Mouse (Mus musculus): ENCODE measurements around the gene Plekhh3. TPM values are rescaled to one million over a fixed set of nuclear protein-coding genes. Genes with fewer than 3 reads are reported as not detected.
A peak's percentile ranks its signal among the peaks of the same experiment; 100 is the strongest.
"Not testable (repeated sequence)": the region's sequence is repeated elsewhere in the genome, so short reads cannot be mapped to it uniquely, and the experiment has no call there.

Gene Plekhh3
- total RNA-seq, 2 experiments from 2014 or later = 1.4 TPM; not detected in 1

DNA sequence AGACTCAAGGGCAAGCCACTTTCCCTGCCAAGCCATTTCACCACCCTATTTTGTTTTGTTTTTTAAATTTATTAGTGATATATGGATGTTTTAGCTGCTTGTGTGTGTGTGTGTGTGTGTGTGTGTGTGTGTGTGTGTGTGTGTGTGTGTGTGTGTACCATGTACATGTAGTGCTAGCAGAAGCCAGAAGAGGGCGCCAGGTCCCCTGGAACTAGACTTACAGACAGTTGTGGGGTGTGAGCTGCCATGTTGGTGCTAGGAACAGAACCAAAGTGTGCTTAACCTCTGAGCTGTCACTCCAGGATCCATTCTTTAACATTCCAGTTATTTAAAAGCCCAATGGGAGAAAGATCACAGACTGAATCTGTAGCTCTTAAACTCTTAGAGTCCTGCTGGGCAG, 44.1 kb downstream of the Plekhh3 start:
- ATAC-seq (replicated peaks; ENCODE audit: poor library complexity, severe bottlenecking) = no peak

- not testable (repeated sequence) for ATAC-seq (replicated peaks; ENCODE audit: poor library complexity, severe bottlenecking)
These were observed 46.1 kb downstream of the Plekhh3 start for GRCm38 (mm10) chr11:101125008-101125407.

DNA sequence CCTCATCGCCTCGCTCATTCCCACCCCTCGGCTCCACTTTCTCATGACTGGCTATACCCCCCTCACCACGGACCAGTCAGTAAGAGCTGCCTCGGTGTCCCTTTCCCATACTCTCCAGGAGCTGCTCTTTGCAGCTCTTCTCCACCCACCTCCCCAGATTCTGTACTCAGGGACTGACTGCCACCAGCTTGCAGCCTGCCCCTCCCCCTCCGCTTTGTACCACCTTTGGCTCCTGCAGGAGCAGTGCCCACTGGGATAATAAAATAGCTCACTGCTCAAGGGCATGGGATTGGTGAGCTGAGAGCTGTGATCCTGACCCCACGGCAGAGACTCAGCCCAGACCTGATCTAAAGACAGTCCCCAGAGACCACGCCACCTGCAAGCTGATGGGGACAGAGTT, 46.7 kb downstream of the Plekhh3 start:
- ATAC-seq (replicated peaks; ENCODE audit: poor library complexity, severe bottlenecking) = not testable (repeated sequence)

DNA sequence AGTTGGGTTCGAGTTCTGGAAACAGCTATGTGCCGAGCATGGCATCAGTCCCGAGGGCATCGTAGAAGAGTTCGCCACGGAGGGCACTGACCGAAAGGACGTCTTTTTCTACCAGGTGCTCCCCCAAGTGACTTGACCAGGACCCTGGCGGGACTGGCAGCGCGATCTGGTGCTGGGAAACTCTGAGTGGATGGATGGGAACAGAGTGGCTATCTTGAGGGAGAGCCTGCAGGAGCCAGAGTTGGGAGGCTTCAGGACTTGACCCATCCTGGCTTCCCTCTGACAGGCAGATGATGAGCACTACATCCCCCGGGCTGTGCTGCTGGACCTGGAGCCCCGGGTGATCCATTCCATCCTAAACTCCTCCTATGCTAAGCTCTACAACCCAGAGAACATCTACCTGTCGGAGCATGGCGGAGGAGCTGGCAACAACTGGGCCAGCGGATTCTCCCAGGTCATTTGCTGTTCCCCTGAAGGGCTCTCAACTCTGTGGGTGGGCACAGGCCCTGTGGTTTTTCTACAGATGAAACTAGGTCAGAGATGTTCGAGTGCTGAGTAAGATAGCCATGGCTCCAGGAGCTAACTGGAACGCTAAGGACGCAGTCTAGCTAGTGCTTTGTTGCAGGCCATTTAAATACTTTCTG, 50.5 kb downstream of the Plekhh3 start:
- ATAC-seq (replicated peaks; ENCODE audit: poor library complexity, severe bottlenecking) = no peak

DNA sequence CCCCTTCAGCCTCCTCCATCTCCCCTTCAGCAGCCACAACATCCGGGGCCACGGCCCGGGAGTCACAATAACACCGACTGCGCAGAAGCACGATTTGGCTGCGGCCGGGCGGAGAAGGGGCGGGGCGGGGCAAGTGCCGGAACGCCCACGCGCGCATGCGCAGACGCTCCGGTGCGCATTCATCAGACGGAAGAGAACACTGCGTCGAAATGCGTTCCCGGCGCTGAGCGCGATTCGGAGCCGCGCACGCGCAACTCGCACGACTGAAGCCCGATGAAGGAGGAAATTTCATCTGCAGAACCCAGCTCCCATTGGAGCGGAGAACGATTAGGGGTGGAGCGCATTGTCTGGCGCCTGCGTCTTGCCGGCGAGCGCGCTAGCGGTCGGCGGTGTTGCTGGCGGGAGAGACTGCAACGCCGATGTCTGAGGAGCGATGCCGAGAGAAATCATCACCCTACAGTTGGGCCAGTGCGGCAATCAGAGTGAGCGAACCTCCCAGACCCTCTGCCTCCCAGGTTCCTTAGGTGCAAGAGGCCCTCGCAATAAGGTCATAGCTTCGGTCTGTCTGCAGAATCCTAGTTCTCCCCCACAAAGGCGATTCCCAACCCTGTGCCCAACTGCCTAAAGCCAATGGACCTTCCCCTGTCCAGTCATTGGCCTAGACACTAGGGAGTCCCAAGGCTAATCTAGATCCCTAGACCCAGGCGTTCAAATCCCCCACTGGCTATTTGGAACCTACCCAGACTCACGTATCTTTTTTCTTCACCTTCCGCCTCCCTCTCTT, 51.2 kb downstream of the Plekhh3 start, which contains the start of the genes Retreg3 and Tubg1:
Gene Retreg3, minus strand, starts transcription at position 133 of the 784 bp plus-strand sequence.
Gene Tubg1, plus strand, starts transcription at position 178 of the 784 bp plus-strand sequence.
- ATAC-seq (replicated peaks; ENCODE audit: poor library complexity, severe bottlenecking) = peak; percentile 80

DNA sequence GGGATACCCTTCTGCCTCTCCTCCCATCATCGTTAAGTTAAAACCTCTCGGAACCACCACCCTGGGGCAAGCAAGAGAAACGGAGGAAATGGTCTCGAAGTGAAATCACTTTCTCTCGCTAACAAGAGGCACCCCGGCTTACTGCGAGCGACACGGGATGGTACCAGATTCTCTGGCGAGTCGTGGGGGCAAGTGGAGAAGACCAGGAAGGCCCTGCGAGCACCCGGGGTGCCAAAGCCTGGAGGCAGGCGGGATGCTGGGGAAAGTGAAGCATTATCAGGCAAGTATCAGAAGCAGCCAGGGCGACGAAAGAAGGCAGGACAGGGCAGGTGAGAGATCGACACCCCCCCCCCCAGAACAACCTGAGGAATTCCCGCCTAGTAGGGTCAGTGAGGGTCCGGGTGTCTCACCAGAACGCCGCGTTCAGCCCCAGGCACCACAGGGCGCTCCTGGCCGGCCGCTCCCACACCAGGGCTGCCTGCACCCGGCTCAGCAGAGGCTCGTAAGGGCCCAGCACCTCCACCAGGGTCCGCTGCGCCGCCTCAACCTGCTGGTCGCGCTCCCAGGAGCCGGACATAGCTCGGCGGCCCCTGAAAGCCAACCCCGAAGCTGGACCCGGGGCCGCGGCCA, 51.9 kb downstream of the Plekhh3 start:
- no peak for ATAC-seq (replicated peaks; ENCODE audit: poor library complexity, severe bottlenecking)

DNA sequence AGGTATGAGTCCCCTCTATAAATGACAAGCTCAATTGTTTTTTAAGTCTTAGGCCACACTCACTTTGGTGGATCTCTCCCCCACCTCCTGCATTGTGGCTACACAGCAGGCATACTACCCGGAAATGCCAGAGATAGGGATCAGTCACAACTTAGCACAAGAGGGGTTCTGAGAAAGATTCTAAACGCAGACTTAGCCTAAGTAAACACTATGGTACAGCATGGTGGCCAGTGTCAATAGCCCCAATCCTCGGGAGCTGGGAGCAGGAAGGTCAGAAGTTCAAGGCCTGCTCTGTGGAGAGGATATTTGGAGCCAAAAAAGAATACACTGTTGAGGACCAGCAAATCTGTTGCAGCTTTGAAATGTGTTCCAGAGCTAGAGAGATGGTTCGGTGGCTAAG, 53.0 kb downstream of the Plekhh3 start:
- ATAC-seq (replicated peaks; ENCODE audit: poor library complexity, severe bottlenecking) = no peak

DNA sequence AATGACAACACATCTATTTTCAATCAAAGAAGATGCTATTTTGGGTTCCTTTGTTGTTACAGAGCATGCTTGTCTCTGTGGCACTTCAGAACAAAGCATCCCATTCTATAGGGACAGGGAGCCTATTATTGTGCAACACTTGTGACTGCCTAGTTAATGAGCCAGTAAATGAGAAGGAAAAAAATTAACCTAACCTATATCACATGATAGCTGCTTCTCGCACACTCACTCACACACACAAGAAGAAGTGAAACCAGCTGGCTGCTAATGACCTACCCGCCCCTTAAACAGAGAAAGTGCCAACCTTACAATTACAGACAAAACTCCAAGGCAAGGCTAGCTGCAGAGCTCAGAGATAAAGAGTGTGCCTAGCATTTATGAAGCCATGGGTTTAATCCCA, 55.6 kb downstream of the Plekhh3 start:
- ATAC-seq (replicated peaks; ENCODE audit: poor library complexity, severe bottlenecking) = peak; percentile 68

Other genes starting within 250 kb of the Plekhh3 start
- 51.6 and 54.7 TPM in 2 replicates for gene Stat3, start 231.8 kb downstream of the Plekhh3 start, total RNA-seq (2014; fragmentation: Nextera tagmentation)
- 52.1 and 80.7 TPM in 2 replicates for gene Stat3, start 231.8 kb downstream of the Plekhh3 start, total RNA-seq (2017)
- gene Cavin1, start 200.5 kb downstream of the Plekhh3 start, total RNA-seq (2014; fragmentation: Nextera tagmentation) = 1.1 and 1.5 TPM in 2 replicates
- 0.93 and 1.6 TPM in 2 replicates for gene Cavin1, start 200.5 kb downstream of the Plekhh3 start, total RNA-seq (2017)
- 42.7 and 66.2 TPM in 2 replicates for gene Atp6v0a1, start 161.9 kb downstream of the Plekhh3 start, total RNA-seq (2014; fragmentation: Nextera tagmentation)
- 16.8 and 17.9 TPM in 2 replicates for gene Atp6v0a1, start 161.9 kb downstream of the Plekhh3 start, total RNA-seq (2017)
- 9.3 and 15.7 TPM in 2 replicates for gene Naglu, start 101.3 kb downstream of the Plekhh3 start, total RNA-seq (2014; fragmentation: Nextera tagmentation)
- gene Naglu, start 101.3 kb downstream of the Plekhh3 start, total RNA-seq (2017) = 12.7 and 13.7 TPM in 2 replicates
- gene Hsd17b1, start 92.9 kb downstream of the Plekhh3 start, total RNA-seq (2014; fragmentation: Nextera tagmentation) = 1.5 and 12.9 TPM in 2 replicates
- gene Hsd17b1, start 92.9 kb downstream of the Plekhh3 start, total RNA-seq (2017) = 7.4 and 8.2 TPM in 2 replicates
- 26.8 and 35.8 TPM in 2 replicates for gene Coasy, start 88.8 kb downstream of the Plekhh3 start, total RNA-seq (2014; fragmentation: Nextera tagmentation)
- gene Coasy, start 88.8 kb downstream of the Plekhh3 start, total RNA-seq (2017) = 30.5 and 32.2 TPM in 2 replicates
- 76.1 and 81.6 TPM in 2 replicates for gene Mlx, start 84.1 kb downstream of the Plekhh3 start, total RNA-seq (2014; fragmentation: Nextera tagmentation)
- 68.2 and 82.4 TPM in 2 replicates for gene Mlx, start 84.1 kb downstream of the Plekhh3 start, total RNA-seq (2017)
- 51.8 and 62.8 TPM in 2 replicates for gene Psmc3ip, start 75.9 kb downstream of the Plekhh3 start, total RNA-seq (2014; fragmentation: Nextera tagmentation)
- 42.9 and 63.5 TPM in 2 replicates for gene Psmc3ip, start 75.9 kb downstream of the Plekhh3 start, total RNA-seq (2017)
- gene Retreg3, start 51.5 kb downstream of the Plekhh3 start, total RNA-seq (2014; fragmentation: Nextera tagmentation) = 12.3 and 15.7 TPM in 2 replicates
- 20.0 and 27.4 TPM in 2 replicates for gene Retreg3, start 51.5 kb downstream of the Plekhh3 start, total RNA-seq (2017)
- gene Tubg1, start 51.4 kb downstream of the Plekhh3 start, total RNA-seq (2014; fragmentation: Nextera tagmentation) = 27.6 and 53.4 TPM in 2 replicates
- gene Tubg1, start 51.4 kb downstream of the Plekhh3 start, total RNA-seq (2017) = 25.8 and 43.7 TPM in 2 replicates
- not detected in 2 replicates for gene Tubg2, start 15.4 kb downstream of the Plekhh3 start, total RNA-seq (2014; fragmentation: Nextera tagmentation)
- gene Tubg2, start 15.4 kb downstream of the Plekhh3 start, total RNA-seq (2017) = not detected in 2 replicates
- 0.41 and 0.83 TPM in 2 replicates for gene Cntnap1, start 828 bp downstream of the Plekhh3 start, total RNA-seq (2014; fragmentation: Nextera tagmentation)
- gene Cntnap1, start 828 bp downstream of the Plekhh3 start, total RNA-seq (2017) = 0.36 and 0.65 TPM in 2 replicates
- not detected in 2 replicates for gene Ccr10, start 4.1 kb upstream of the Plekhh3 start, total RNA-seq (2014; fragmentation: Nextera tagmentation)
- 0.09 TPM in 1 of 2 replicates, not detected in the other for gene Ccr10, start 4.1 kb upstream of the Plekhh3 start, total RNA-seq (2017)
- gene Ezh1, start 55.1 kb upstream of the Plekhh3 start, total RNA-seq (2014; fragmentation: Nextera tagmentation) = 15.2 and 31.0 TPM in 2 replicates
- gene Ezh1, start 55.1 kb upstream of the Plekhh3 start, total RNA-seq (2017) = 13.6 and 17.7 TPM in 2 replicates
- gene Ramp2, start 74.7 kb upstream of the Plekhh3 start, total RNA-seq (2014; fragmentation: Nextera tagmentation) = not detected in 2 replicates
- gene Ramp2, start 74.7 kb upstream of the Plekhh3 start, total RNA-seq (2017) = 0.98 and 1.4 TPM in 2 replicates
- gene Vps25, start 82.4 kb upstream of the Plekhh3 start, total RNA-seq (2014; fragmentation: Nextera tagmentation) = 176 and 203 TPM in 2 replicates
- gene Vps25, start 82.4 kb upstream of the Plekhh3 start, total RNA-seq (2017) = 76.7 and 80.4 TPM in 2 replicates
- gene Wnk4, start 89.2 kb upstream of the Plekhh3 start, total RNA-seq (2014; fragmentation: Nextera tagmentation) = not detected in 2 replicates
- 2.6 TPM in 1 of 2 replicates, not detected in the other for gene Wnk4, start 89.2 kb upstream of the Plekhh3 start, total RNA-seq (2017)
- not detected in 2 replicates for gene Cntd1, start 107.7 kb upstream of the Plekhh3 start, total RNA-seq (2014; fragmentation: Nextera tagmentation)
- 0.72 and 3.3 TPM in 2 replicates for gene Cntd1, start 107.7 kb upstream of the Plekhh3 start, total RNA-seq (2017)
- gene Coa3, start 107.8 kb upstream of the Plekhh3 start, total RNA-seq (2014; fragmentation: Nextera tagmentation) = 53.2 and 61.3 TPM in 2 replicates
- gene Coa3, start 107.8 kb upstream of the Plekhh3 start, total RNA-seq (2017) = 32.3 and 35.5 TPM in 2 replicates
- gene Becn1, start 130.9 kb upstream of the Plekhh3 start, total RNA-seq (2014; fragmentation: Nextera tagmentation) = 58.4 and 81.1 TPM in 2 replicates
- gene Becn1, start 130.9 kb upstream of the Plekhh3 start, total RNA-seq (2017) = 177 and 214 TPM in 2 replicates
- gene Psme3, start 144.9 kb upstream of the Plekhh3 start, total RNA-seq (2014; fragmentation: Nextera tagmentation) = 163 and 205 TPM in 2 replicates
- gene Psme3, start 144.9 kb upstream of the Plekhh3 start, total RNA-seq (2017) = 121 and 138 TPM in 2 replicates
- gene Aoc2, start 153.7 kb upstream of the Plekhh3 start, total RNA-seq (2014; fragmentation: Nextera tagmentation) = 2.8 and 3.7 TPM in 2 replicates
- gene Aoc2, start 153.7 kb upstream of the Plekhh3 start, total RNA-seq (2017) = 1.8 and 2.0 TPM in 2 replicates
- gene Aoc3, start 159.3 kb upstream of the Plekhh3 start, total RNA-seq (2014; fragmentation: Nextera tagmentation) = not detected in 2 replicates
- gene Aoc3, start 159.3 kb upstream of the Plekhh3 start, total RNA-seq (2017) = not detected in 2 replicates
- gene G6pc, start 196.2 kb upstream of the Plekhh3 start, total RNA-seq (2014; fragmentation: Nextera tagmentation) = not detected in 2 replicates
- gene G6pc, start 196.2 kb upstream of the Plekhh3 start, total RNA-seq (2017) = not detected in 2 replicates
- gene Aarsd1, start 246.3 kb upstream of the Plekhh3 start, total RNA-seq (2014; fragmentation: Nextera tagmentation) = 59.3 and 82.3 TPM in 2 replicates
- gene Aarsd1, start 246.3 kb upstream of the Plekhh3 start, total RNA-seq (2017) = 63.1 and 74.5 TPM in 2 replicates